Mouse (Mus musculus) kidney, adult 2 months (tissue): ENCODE results near the gene Gipc3.

ENCODE experiments used
- CTCF ChIP-seq: fragments of 200-500 bp; conservative IDR thresholded peaks from 2 replicates; pipeline ENCODE4 v1.5.1; 2011; ENCODE audit warnings: low read depth, mild to moderate bottlenecking, control low read depth, low read length, moderate library complexity, mixed read lengths; ENCODE audit not compliant: insufficient read depth, insufficient read length
- POLR2A ChIP-seq: fragments of 200-500 bp; IDR thresholded peaks from one replicate; pipeline ENCODE4 v1.6.1; 2011; ENCODE audit warnings: low read depth, low read length, control low read depth

- TF ChIP-seq CTCF (no peak), POLR2A (peak; percentile 84)
These were observed 40.9 kb upstream of the Gipc3 start, which contains the start of the genes Dohh and Gm48551 for GRCm38 (mm10) chr10:81383802-81384604.
